ENCODE assay signal across 9 mouse cellular contexts in genomic region chr1:169670705-169671104, GRCm38 (mm10). TPM values are rescaled to one million over a fixed set of nuclear protein-coding genes. Genes with fewer than 3 reads are reported as not detected.
A peak's percentile ranks its signal among the peaks of the same experiment; 100 is the strongest.
DNase-seq lines count a peak whose midpoint lies in the region; ATAC-seq and TF ChIP-seq lines count a peak whose summit lies in the region.
"Had no signal": no experiment of that assay in that cellular context is flagged by ENCODE, and none has a peak within 500 bp of the region (broad histone marks: within the 10 kb centered on the region; RNA-seq: fewer than 3 reads in every experiment).

No protein-coding gene starts in this region.

- no peak overlapping the region for H3K27ac ChIP-seq in kidney, adult 2 months (ENCODE audit: insufficient read depth, low read depth, low read length)
- H3K27ac ChIP-seq in hindbrain, embryonic 12.5 days = no peak overlapping the region
- H3K27ac ChIP-seq in midbrain, embryonic 13.5 days = no peak overlapping the region

- H3K4me3 ChIP-seq in kidney, adult 2 months (ENCODE audit: insufficient read depth, low read depth, low read length) = no peak overlapping the region
- H3K4me3 ChIP-seq in hindbrain, embryonic 12.5 days = no peak overlapping the region
- no peak overlapping the region for H3K4me3 ChIP-seq in midbrain, embryonic 13.5 days (replicated peaks)
- H3K4me3 ChIP-seq: megakaryocyte, embryonic 14.5 days had no signal

- H3K27me3 ChIP-seq in kidney, adult 2 months (replicated peaks; ENCODE audit: control insufficient read depth, insufficient read depth, low read length) = no peaks in the 10 kb centered on the region
- no peaks in the 10 kb centered on the region for H3K27me3 ChIP-seq in hindbrain, embryonic 12.5 days
- no peaks in the 10 kb centered on the region for H3K27me3 ChIP-seq in midbrain, embryonic 13.5 days
- H3K27me3 ChIP-seq: megakaryocyte, embryonic 14.5 days had no signal

- H3K9ac ChIP-seq in hindbrain, embryonic 12.5 days = no peak overlapping the region
- no peak overlapping the region for H3K9ac ChIP-seq in midbrain, embryonic 13.5 days (replicated peaks)

- H3K4me2 ChIP-seq in hindbrain, embryonic 12.5 days (replicated peaks) = no peak overlapping the region
- no peak overlapping the region for H3K4me2 ChIP-seq in midbrain, embryonic 13.5 days (replicated peaks)

- TF ChIP-seq CTCF in kidney, adult 2 months (conservative IDR thresholded peaks at IDR 0.05; ENCODE audit: insufficient read depth, insufficient read length, low read depth, low read length) = peak; percentile 28; the same call in 1 of the 2 replicates

- H3K36me3 ChIP-seq in kidney, adult 2 months (ENCODE audit: control insufficient read depth, insufficient read depth, low read length) = no peaks in the 10 kb centered on the region
- no peaks in the 10 kb centered on the region for H3K36me3 ChIP-seq in hindbrain, embryonic 12.5 days
- H3K36me3 ChIP-seq in midbrain, embryonic 13.5 days = no peaks in the 10 kb centered on the region

- no peaks in the 10 kb centered on the region for H3K9me3 ChIP-seq in hindbrain, embryonic 12.5 days (replicated peaks)
- no peaks in the 10 kb centered on the region for H3K9me3 ChIP-seq in midbrain, embryonic 13.5 days
- H3K9me3 ChIP-seq: megakaryocyte, embryonic 14.5 days had no signal

- no peaks in the 10 kb centered on the region for H3K4me1 ChIP-seq in kidney, adult 2 months (ENCODE audit: control insufficient read depth, insufficient read depth, low read length)
- no peaks in the 10 kb centered on the region for H3K4me1 ChIP-seq in hindbrain, embryonic 12.5 days
- no peaks in the 10 kb centered on the region for H3K4me1 ChIP-seq in midbrain, embryonic 13.5 days (replicated peaks)
- H3K4me1 ChIP-seq: megakaryocyte, embryonic 14.5 days had no signal

- 56% methylated on average over 1 of the region's 1 CpGs for WGBS in kidney, adult 2 months
- WGBS in hindbrain, embryonic 12.5 days = 74% methylated on average over 1 of the region's 1 CpGs
- WGBS in midbrain, embryonic 13.5 days = 61% methylated on average over 1 of the region's 1 CpGs

- DNase-seq in kidney, adult 2 months = peak; percentile 26
- no peak for DNase-seq in kidney, adult 18-20 months
- peak; percentile 30 for DNase-seq in ES-CJ7 (ENCODE audit: low read depth, low spot score)
- peak; percentile 36 to 44 for DNase-seq in adrenal gland, postnatal 36 days
- DNase-seq in c-Kit-positive CD71-positive TER-119-positive erythroid progenitor cells, embryonic 14.5 days (ENCODE audit: low spot score) = no peak
- no peak for DNase-seq in layer of hippocampus, adult 9-10 months (ENCODE audit: low spot score)

- 0 out of 2 replicates have a peak, but pooled peaks have one; percentile 6 for ATAC-seq in hindbrain, embryonic 12.5 days (ENCODE audit: low FRiP score)
- peak; percentile 63 for ATAC-seq in midbrain, embryonic 13.5 days

- TF ChIP-seq POLR2A in kidney, adult 2 months (IDR thresholded peaks at IDR 0.05; ENCODE audit: low read depth, low read length) = no peak

RNA-seq across cellular contexts. Expression of gene Rgs5, which starts 15.4 kb away (rescaled TPM):
- polyA plus RNA-seq in kidney, adult 2 months (2012; rRNA removed) = 21.4 and 25.2 TPM in 2 replicates
- 10 to 100 TPM; 38.1 to 46.5 TPM for total RNA-seq in adrenal gland, postnatal 36 days (2021)
- 5.3 and 5.8 TPM in 2 replicates for polyA plus RNA-seq in hindbrain, embryonic 12.5 days (2016; fragmentation: Nextera tagmentation; extraction: Ambion mirVana)
- 10.5 and 11.7 TPM in 2 replicates for polyA plus RNA-seq in midbrain, embryonic 13.5 days (2015; fragmentation: Nextera tagmentation; extraction: Ambion mirVana)

Comparison
In these comparisons a context has a peak if more than half of its experiments do, and no peak if none do; other contexts are left out.
1. DNase-seq: peak in kidney, adult 2 months (single experiment), ES-CJ7 (single experiment) and adrenal gland, postnatal 36 days (2 of 2); none in kidney, adult 18-20 months (single experiment), c-Kit-positive CD71-positive TER-119-positive erythroid progenitor cells, embryonic 14.5 days (single experiment) and layer of hippocampus, adult 9-10 months (single experiment).